Mouse (Mus musculus) MEL (cell line): ENCODE results near the gene Olfr1494. TPM values are rescaled to one million over a fixed set of nuclear protein-coding genes. Genes with fewer than 3 reads are reported as not detected.

Experiments used
- polyA plus RNA-seq, 2 experiments: library from polyadenylated mRNA; stranded (reverse) in 1 of 2; unstranded in 1 of 2; fragments of >175 nt in 1 of 2; fragments of >200 nt in 1 of 2; gene quantifications; 2 replicates each; pipeline versions ENCODE4 v1.2.1 to v1.2.4; 2012; ENCODE audit warnings: low replicate concordance in 2 of 2, low read depth in 1 of 2; ENCODE audit not compliant: insufficient read length in 2 of 2, insufficient read depth in 1 of 2, missing spikeins in 1 of 2
- total RNA-seq: library from RNA; depleted of rRNA; stranded (reverse); fragments of 300-350 nt; gene quantifications from 2 replicates; pipeline ENCODE4 v1.2.3, GENCODE M21; 2012; rRNA removed

Olfr1494 gene
- total and polyA plus RNA-seq, 3 experiments = not detected

Other genes with a start within 250 kb of the Olfr1494 start
- gene Olfr1477, start 239.2 kb upstream of the Olfr1494 start, total RNA-seq = not detected in 2 replicates
- not detected for gene Olfr1477, start 239.2 kb upstream of the Olfr1494 start, polyA plus RNA-seq
- gene Olfr1480, start 211.8 kb upstream of the Olfr1494 start, total RNA-seq = not detected in 2 replicates
- gene Olfr1480, start 211.8 kb upstream of the Olfr1494 start, polyA plus RNA-seq = not detected
- gene Olfr1484, start 156.2 kb upstream of the Olfr1494 start, total RNA-seq = not detected in 2 replicates
- gene Olfr1484, start 156.2 kb upstream of the Olfr1494 start, polyA plus RNA-seq = not detected
- gene Olfr1487, start 122.4 kb upstream of the Olfr1494 start, total RNA-seq = not detected in 2 replicates
- gene Olfr1487, start 122.4 kb upstream of the Olfr1494 start, polyA plus RNA-seq = not detected
- gene Olfr1489, start 108.1 kb upstream of the Olfr1494 start, total RNA-seq = not detected in 2 replicates
- not detected for gene Olfr1489, start 108.1 kb upstream of the Olfr1494 start, polyA plus RNA-seq
- not detected in 2 replicates for gene Olfr1490, start 88.6 kb upstream of the Olfr1494 start, total RNA-seq
- not detected for gene Olfr1490, start 88.6 kb upstream of the Olfr1494 start, polyA plus RNA-seq
- not detected in 2 replicates for gene Olfr1491, start 42.5 kb upstream of the Olfr1494 start, total RNA-seq
- not detected for gene Olfr1491, start 42.5 kb upstream of the Olfr1494 start, polyA plus RNA-seq
- gene Olfr1493-ps1, start 16.4 kb upstream of the Olfr1494 start, total RNA-seq = not detected in 2 replicates
- not detected for gene Olfr1493-ps1, start 16.4 kb upstream of the Olfr1494 start, polyA plus RNA-seq
- gene Olfr1495, start 24.9 kb downstream of the Olfr1494 start, total RNA-seq = not detected in 2 replicates
- not detected for gene Olfr1495, start 24.9 kb downstream of the Olfr1494 start, polyA plus RNA-seq
- gene Olfr1496, start 38.1 kb downstream of the Olfr1494 start, total RNA-seq = not detected in 2 replicates
- gene Olfr1496, start 38.1 kb downstream of the Olfr1494 start, polyA plus RNA-seq = not detected
- not detected in 2 replicates for gene Olfr1497, start 58.5 kb downstream of the Olfr1494 start, total RNA-seq
- not detected for gene Olfr1497, start 58.5 kb downstream of the Olfr1494 start, polyA plus RNA-seq
- gene Olfr1499, start 79.7 kb downstream of the Olfr1494 start, total RNA-seq = not detected in 2 replicates
- gene Olfr1499, start 79.7 kb downstream of the Olfr1494 start, polyA plus RNA-seq = not detected
- gene Olfr1500, start 90.8 kb downstream of the Olfr1494 start, total RNA-seq = not detected in 2 replicates
- not detected for gene Olfr1500, start 90.8 kb downstream of the Olfr1494 start, polyA plus RNA-seq
- gene Olfr1501, start 111.0 kb downstream of the Olfr1494 start, total RNA-seq = not detected in 2 replicates
- not detected for gene Olfr1501, start 111.0 kb downstream of the Olfr1494 start, polyA plus RNA-seq
- not detected in 2 replicates for gene Olfr1502, start 122.1 kb downstream of the Olfr1494 start, total RNA-seq
- not detected for gene Olfr1502, start 122.1 kb downstream of the Olfr1494 start, polyA plus RNA-seq
- not detected in 2 replicates for gene Olfr1504, start 158.2 kb downstream of the Olfr1494 start, total RNA-seq
- not detected for gene Olfr1504, start 158.2 kb downstream of the Olfr1494 start, polyA plus RNA-seq
- not detected in 2 replicates for gene Olfr1505, start 173.8 kb downstream of the Olfr1494 start, total RNA-seq
- gene Olfr1505, start 173.8 kb downstream of the Olfr1494 start, polyA plus RNA-seq = under 1 TPM in 1 of 2 experiments, not detected in 1; 0.01 TPM